Mouse (Mus musculus): ENCODE measurements around the gene Krt83. TPM values are rescaled to one million over a fixed set of nuclear protein-coding genes. Genes with fewer than 3 reads are reported as not detected.
A peak's percentile ranks its signal among the peaks of the same experiment; 100 is the strongest.

Krt83 gene
- polyA plus RNA-seq, 1 experiment from 2014 or later, result not detected

DNA sequence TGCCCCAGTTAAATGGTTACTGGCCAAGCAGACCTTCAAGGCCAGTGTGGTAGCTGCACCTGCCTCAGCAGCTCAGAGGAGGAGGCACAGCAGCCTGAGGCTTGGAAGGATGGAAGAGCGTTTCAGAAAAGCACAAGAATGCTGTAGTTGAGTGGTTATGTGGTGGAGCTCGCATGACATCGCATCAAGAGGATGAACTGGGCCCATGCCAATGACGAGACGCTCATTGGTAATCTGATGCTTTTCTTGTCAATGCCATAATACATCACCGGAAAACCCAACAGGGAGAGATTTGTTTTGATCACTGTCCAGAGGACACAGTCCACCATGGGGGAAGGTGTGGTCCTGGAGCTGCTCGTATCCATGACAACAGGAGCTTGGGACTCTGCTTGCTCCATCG, 4.0 kb upstream of the Krt83 start:
- Histone ChIP-seq H3K27me3 (no peaks in the 10 kb centered on the region), H3K36me3 (no peaks in the 10 kb centered on the region), H3K9ac (replicated peaks) (no peak overlapping the region), H3K27ac (no peak overlapping the region), H3K4me2 (replicated peaks) (no peak overlapping the region), H3K4me3 (replicated peaks) (no peak overlapping the region), H3K9me3 (no peaks in the 10 kb centered on the region), H3K4me1 (replicated peaks) (no peaks in the 10 kb centered on the region)
- no peak for ATAC-seq
- WGBS, result 92% methylated on average over 8 of the region's 8 CpGs

DNA sequence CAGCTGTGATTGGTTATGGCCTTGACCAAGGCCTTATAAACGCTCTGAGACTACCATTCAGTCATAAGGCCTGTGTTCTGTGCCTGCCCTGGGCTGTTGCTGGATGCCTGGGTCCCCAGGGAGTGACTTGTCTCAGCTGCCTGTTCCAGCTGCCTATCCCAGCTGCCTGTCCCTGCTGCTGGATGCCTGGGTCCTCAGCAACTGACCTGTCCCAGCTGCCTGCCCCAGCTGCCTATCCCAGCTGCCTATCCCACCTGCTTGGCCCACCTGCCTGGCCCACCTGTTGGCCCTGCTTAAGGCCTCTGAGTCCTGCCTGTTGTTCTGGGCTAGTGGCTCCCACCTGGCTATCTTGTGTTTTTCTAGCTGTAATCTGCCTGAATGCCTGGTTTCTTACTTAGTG, 2.9 kb upstream of the Krt83 start:
- Histone ChIP-seq H3K4me1 (replicated peaks) (no peaks in the 10 kb centered on the region), H3K27ac (no peak overlapping the region), H3K9ac (replicated peaks) (no peak overlapping the region), H3K4me3 (replicated peaks) (no peak overlapping the region), H3K27me3 (no peaks in the 10 kb centered on the region), H3K36me3 (no peaks in the 10 kb centered on the region), H3K9me3 (no peaks in the 10 kb centered on the region), H3K4me2 (replicated peaks) (no peak overlapping the region)
- no peak for ATAC-seq
- WGBS, result 69% methylated on average over 1 of the region's 1 CpGs

DNA sequence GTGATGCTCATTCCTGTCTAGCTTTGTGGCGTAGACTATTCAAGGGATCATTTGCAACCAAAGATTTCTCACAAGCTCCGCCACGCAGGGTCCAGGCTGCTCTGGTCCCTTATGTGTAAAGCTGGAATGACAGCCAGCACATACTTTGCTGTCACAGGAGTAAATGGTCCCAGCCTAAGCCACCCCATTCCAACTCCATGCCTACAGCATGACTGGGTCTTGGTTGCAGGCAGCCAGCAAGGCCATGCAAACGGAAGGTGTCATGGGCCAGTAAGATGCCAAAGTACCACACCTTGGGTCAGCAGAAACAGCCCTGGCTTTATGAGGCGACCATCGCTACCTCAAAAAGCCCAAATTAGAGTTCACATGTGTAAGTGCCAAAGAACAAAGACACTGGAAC, 2.4 kb upstream of the Krt83 start:
- H3K36me3 ChIP-seq, result no peaks in the 10 kb centered on the region
- no peaks in the 10 kb centered on the region for H3K4me1 ChIP-seq (replicated peaks)
- ATAC-seq, result no peak
- no peak overlapping the region for H3K9ac ChIP-seq (replicated peaks)
- no peak overlapping the region for H3K4me2 ChIP-seq (replicated peaks)
- no peak overlapping the region for H3K27ac ChIP-seq
- no peaks in the 10 kb centered on the region for H3K27me3 ChIP-seq
- WGBS, result 93% methylated on average over 6 of the region's 6 CpGs
- H3K9me3 ChIP-seq, result no peaks in the 10 kb centered on the region
- H3K4me3 ChIP-seq (replicated peaks), result no peak overlapping the region

DNA sequence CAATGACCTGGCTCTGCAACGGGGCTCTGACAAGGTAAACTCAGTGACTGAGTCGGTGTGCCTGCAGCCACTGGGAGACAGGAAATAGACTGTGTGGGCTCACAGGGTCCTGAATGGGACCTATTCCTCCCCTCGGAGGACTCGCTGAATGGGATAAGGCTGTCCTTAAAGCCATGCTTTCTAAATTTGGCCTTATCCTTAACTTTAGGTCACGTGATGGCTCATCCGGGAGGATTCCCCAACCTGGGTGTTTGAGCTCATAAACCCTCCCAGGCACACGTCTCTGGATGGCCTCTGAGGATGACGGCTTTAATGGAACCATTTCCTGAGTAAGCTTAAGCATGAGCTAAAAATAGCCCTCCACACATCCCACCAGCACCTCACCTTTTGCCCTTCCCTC, 1.4 kb upstream of the Krt83 start:
- H3K27me3 ChIP-seq, result no peaks in the 10 kb centered on the region
- ATAC-seq, result no peak
- no peak overlapping the region for H3K4me2 ChIP-seq (replicated peaks)
- H3K4me1 ChIP-seq (replicated peaks), result no peaks in the 10 kb centered on the region
- no peak overlapping the region for H3K27ac ChIP-seq
- no peaks in the 10 kb centered on the region for H3K9me3 ChIP-seq
- H3K36me3 ChIP-seq, result no peaks in the 10 kb centered on the region
- no peak overlapping the region for H3K9ac ChIP-seq (replicated peaks)
- no peak overlapping the region for H3K4me3 ChIP-seq (replicated peaks)
- whole genome bisulfite sequencing, result 87% methylated on average over 8 of the region's 8 CpGs

DNA sequence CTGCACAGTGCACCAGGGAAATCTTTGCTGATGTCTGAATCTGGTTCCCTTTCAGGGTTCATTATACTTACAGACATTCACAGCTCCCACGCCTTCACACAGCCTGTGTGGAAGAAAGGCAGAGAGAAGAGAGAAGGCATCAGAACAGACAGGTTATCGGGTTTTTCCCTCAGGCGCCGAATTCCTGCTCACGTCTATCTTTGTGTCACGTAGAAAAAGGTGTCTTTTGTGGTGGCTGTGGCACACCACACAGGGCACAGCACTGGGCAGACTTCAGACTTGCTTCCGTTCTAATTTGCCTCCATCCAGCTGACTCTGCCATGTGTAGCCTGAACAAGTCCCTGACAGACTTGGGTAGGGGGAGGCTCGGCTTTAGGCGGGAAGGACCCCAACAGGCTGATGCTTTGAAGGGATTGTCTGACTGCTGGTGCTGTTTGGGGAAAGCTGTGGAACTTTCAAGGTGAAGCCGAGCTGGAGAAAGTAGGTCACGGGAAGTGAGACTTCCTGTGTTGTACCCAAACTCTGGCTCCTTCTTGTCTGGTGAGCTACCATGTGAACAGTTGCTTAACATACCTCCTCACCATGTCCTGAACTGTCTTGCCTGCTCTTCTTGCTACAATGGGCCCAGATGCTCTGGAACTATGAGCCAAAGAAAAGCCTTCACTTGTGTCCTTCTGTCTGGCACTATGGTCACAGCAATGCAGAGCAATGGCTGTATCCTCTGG, 5.2 kb downstream of the Krt83 start:
- H3K27ac ChIP-seq, result no peak overlapping the region
- H3K27me3 ChIP-seq, result no peaks in the 10 kb centered on the region
- 85% methylated on average over 11 of the region's 11 CpGs for WGBS
- H3K4me2 ChIP-seq (replicated peaks), result no peak overlapping the region
- ATAC-seq, result no peak
- H3K4me1 ChIP-seq (replicated peaks), result no peaks in the 10 kb centered on the region
- H3K36me3 ChIP-seq, result no peaks in the 10 kb centered on the region
- no peaks in the 10 kb centered on the region for H3K9me3 ChIP-seq
- no peak overlapping the region for H3K4me3 ChIP-seq (replicated peaks)
- no peak overlapping the region for H3K9ac ChIP-seq (replicated peaks)

DNA sequence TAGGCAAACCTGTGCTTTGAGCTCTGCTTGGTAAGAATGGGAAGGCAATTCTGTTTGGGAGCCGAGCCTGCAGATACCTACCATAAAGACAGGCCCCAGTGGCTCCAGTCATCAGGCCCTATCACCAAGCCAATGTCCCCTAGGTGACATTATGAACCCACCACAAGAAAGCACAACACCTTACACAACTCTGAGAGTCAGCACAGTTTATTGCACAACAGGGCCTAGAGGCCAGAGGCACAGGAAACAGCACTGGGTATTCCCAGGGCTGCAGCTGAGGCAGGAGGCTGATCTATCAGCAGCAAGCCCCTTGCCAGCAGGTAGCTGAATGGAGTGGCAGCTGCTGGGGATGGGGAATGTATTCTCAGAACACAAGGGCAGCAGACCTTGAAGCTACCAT, 6.4 kb downstream of the Krt83 start:
- Histone ChIP-seq H3K4me2 (replicated peaks) (no peak overlapping the region), H3K9ac (replicated peaks) (no peak overlapping the region), H3K4me1 (replicated peaks) (no peaks in the 10 kb centered on the region), H3K4me3 (replicated peaks) (no peak overlapping the region), H3K9me3 (no peaks in the 10 kb centered on the region), H3K27ac (no peak overlapping the region), H3K27me3 (no peaks in the 10 kb centered on the region), H3K36me3 (no peaks in the 10 kb centered on the region)
- WGBS, result 83% methylated on average over 1 of the region's 1 CpGs
- no peak for ATAC-seq

DNA sequence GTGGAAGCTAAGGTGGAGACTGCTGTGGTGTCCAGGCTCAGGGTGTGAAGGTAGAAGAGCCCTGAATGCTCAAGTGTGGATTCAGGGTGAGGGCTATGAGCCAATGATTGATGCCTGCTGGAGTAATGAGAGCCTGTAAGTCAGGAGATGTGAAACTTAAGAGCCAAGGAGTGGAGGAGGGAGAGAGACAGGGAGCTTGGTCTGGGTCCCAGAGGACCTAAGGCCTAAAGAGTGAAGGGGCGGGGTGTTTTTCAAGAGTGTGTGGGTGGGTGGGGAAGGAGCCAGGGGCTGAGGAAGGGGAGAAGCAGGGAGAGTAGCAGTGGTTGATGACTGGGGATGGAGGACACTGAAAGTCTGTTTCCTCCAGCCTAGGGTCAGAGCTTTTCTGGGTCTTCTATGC, 7.7 kb downstream of the Krt83 start:
- WGBS, result 95% methylated on average over 1 of the region's 1 CpGs
- H3K9ac ChIP-seq (replicated peaks), result no peak overlapping the region
- no peak for ATAC-seq

DNA sequence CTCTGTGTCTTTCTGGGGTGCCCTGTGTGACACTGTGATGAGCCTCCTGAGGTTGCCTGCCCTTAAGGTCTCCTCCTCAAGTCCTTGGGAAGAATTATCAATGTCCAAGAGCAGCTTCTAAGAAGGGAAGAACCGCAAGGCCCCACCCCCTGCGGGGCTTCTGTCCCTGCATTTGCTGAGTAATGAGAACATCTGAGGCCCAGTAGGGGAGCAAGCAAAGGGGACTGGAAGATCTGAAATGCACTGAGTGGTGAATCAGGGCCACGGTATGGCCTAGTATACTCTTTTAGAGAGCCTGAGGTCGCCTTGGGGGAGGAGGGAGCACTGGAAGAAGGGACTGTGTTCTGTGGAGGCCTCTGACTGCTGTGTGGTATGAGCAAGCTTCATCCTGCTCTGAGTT, 9.3 kb downstream of the Krt83 start:
- 42% methylated on average over 4 of the region's 4 CpGs for WGBS
- no peak overlapping the region for H3K27ac ChIP-seq
- no peak overlapping the region for H3K4me3 ChIP-seq (replicated peaks)
- H3K9ac ChIP-seq (replicated peaks), result no peak overlapping the region
- no peaks in the 10 kb centered on the region for H3K36me3 ChIP-seq
- no peak for ATAC-seq
- no peak overlapping the region for H3K4me2 ChIP-seq (replicated peaks)
- H3K9me3 ChIP-seq, result no peaks in the 10 kb centered on the region
- peaks cover 11% of the 10 kb centered on the region for H3K4me1 ChIP-seq (replicated peaks)
- peaks cover 9% of the 10 kb centered on the region; the same call in 1 of the 2 replicates for H3K27me3 ChIP-seq

More for the DNA sequence above, 7.7 kb downstream of the Krt83 start:
- Histone ChIP-seq H3K27ac (no peak overlapping the region), H3K27me3 (0 out of 2 replicates have a peak, but pooled peaks cover under 1% of the 10 kb centered on the region), H3K4me3 (replicated peaks) (no peak overlapping the region), H3K4me2 (replicated peaks) (no peak overlapping the region), H3K9me3 (no peaks in the 10 kb centered on the region), H3K36me3 (no peaks in the 10 kb centered on the region), H3K4me1 (replicated peaks) (peaks cover 11% of the 10 kb centered on the region)

DNA sequence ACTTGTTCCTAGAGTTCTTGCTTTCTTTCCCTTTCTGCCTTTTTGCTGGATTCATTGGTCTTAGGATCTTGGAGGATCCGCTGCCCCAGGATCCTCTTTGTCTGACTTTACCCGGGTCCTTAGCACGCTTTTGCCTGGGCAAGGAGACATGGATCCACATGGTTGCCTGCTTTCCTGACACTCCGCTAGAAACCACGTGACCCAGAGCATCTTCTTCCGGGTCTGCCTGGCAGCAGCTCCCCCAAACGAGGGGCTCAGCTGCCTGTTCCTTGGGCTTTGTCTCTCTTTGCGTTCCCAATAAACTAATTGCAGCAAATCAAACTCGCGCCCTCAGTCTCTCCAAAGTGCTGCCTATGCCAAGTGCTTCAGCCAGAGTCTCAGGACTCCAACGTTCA, 11.6 kb downstream of the Krt83 start:
- peak overlapping the region; percentile 69 for H3K4me2 ChIP-seq (replicated peaks)
- no peak overlapping the region for H3K27ac ChIP-seq
- peak overlapping the region; percentile 38 for H3K4me3 ChIP-seq (replicated peaks)
- ATAC-seq, result peak; percentile 56; the same call in 1 of the 2 replicates
- H3K27me3 ChIP-seq, result peaks cover 13% of the 10 kb centered on the region; the same call in 1 of the 2 replicates
- no peaks in the 10 kb centered on the region for H3K9me3 ChIP-seq
- peaks cover 11% of the 10 kb centered on the region for H3K4me1 ChIP-seq (replicated peaks)
- 31% methylated on average over 11 of the region's 11 CpGs for WGBS
- H3K9ac ChIP-seq (replicated peaks), result no peak overlapping the region
- no peaks in the 10 kb centered on the region for H3K36me3 ChIP-seq

DNA sequence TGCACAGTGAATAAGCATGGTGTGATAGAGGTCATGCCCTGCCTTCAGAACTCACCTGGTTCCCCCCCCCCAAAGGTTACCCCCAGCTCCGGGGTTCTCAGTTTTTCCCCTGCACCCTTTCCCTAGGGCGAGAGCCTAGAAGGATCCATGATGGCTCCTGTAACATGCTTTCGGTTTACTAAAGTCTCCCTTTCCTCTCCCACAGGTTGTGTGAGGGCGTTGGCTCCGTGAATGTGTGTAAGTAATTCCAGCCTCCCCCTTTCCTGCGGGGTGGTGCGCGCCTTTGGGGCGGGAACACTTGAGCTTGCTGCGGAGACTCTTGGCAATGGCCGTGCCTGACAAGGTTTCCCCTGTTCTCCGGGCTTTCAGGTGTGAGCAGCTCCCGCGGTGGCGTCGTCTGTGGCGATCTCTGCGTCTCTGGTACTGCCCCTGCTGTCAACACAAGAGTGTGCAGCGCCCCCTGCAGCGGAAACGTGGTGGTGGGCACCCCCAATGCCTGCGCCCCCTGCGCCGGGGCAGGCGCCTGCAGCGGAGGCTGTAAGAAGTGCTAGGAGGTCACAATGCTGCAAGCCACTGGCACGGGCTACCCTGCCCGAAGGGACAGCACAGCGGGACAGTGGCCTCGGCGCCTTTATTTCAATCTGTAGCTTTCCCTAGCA, 12.2 kb downstream of the Krt83 start:
- H3K4me1 ChIP-seq (replicated peaks), result peaks cover 11% of the 10 kb centered on the region
- H3K4me2 ChIP-seq (replicated peaks), result peak overlapping the region; percentile 69
- H3K4me3 ChIP-seq (replicated peaks), result peak overlapping the region; percentile 38
- 8% methylated on average over 31 of the region's 31 CpGs for WGBS
- peak overlapping the region; percentile 52 for H3K9ac ChIP-seq (replicated peaks)
- no peak overlapping the region for H3K27ac ChIP-seq
- no peaks in the 10 kb centered on the region for H3K36me3 ChIP-seq
- H3K27me3 ChIP-seq, result peaks cover 13% of the 10 kb centered on the region; the same call in 1 of the 2 replicates
- no peaks in the 10 kb centered on the region for H3K9me3 ChIP-seq
- peak; percentile 60; the same call in 1 of the 2 replicates for ATAC-seq

DNA sequence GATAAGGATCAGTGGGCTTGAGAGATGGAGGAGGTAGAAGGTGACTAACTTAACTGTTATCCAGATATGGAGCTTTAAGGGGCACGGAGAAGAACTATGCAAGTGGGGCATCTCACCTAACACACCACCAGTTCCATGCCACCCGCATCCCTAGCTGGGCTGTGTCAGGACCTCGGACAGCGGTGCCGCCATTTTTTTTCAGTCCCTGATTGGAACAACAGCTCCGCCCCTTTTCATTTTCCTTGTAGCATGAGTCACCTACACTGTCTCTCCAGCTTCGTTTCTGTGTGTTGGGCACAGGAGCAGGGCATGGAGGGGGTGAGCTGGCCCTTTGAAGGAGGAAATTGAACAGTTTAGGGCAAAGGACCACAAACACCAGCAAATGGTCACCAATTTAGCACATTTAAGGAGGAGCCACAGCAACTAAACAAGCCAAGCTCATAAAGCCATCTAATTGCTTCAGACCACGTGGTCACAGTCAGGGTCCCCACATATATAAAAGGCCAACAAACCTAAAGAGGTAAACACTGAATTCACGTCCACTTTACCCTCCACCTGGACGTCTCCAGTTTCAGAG, 18.3 kb downstream of the Krt83 start, which contains the start of gene Krt86:
TSS of gene Krt86 (plus strand) at position 527 of the 577 bp plus-strand sequence.
- ATAC-seq, result no peak
- WGBS, result 43% methylated on average over 10 of the region's 10 CpGs
- no peak within 1 kb of the TSS for H3K4me3 ChIP-seq (replicated peaks)
- H3K36me3 ChIP-seq, result no peaks in the 10 kb centered on the region
- H3K27me3 ChIP-seq, result peaks cover 10% of the 10 kb centered on the region; the same call in 1 of the 2 replicates
- H3K4me1 ChIP-seq (replicated peaks), result no peaks in the 10 kb centered on the region
- H3K9me3 ChIP-seq, result no peaks in the 10 kb centered on the region
- H3K9ac ChIP-seq (replicated peaks), result no peak within 1 kb of the TSS
- H3K4me2 ChIP-seq (replicated peaks), result no peak within 1 kb of the TSS
- H3K27ac ChIP-seq, result no peak within 1 kb of the TSS

DNA sequence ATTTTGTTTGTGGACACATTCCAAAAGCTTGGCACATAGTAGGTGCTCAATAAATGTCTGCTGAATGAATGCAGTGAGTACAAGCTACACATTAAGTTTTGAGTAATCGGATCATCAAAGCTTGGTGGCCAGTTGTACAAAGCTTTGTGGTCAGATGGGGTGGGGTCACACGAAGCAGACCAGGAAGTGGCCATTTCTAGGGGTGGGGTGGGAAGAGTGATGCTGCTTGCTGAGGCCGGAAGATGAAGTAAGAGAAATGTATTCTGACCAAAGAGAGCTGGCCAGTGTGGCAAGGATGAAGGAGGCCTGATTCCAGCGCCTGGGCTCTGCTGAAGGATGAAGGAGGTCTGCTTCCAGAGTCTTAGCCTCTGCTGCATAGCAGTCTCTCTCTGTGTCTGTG, 22.2 kb downstream of the Krt83 start:
- 95% methylated on average over 4 of the region's 4 CpGs for WGBS
- no peak overlapping the region for H3K4me3 ChIP-seq (replicated peaks)
- ATAC-seq, result no peak
- H3K27me3 ChIP-seq, result no peaks in the 10 kb centered on the region
- H3K4me1 ChIP-seq (replicated peaks), result no peaks in the 10 kb centered on the region
- H3K9ac ChIP-seq (replicated peaks), result no peak overlapping the region
- H3K4me2 ChIP-seq (replicated peaks), result no peak overlapping the region
- H3K27ac ChIP-seq, result no peak overlapping the region
- no peaks in the 10 kb centered on the region for H3K36me3 ChIP-seq
- no peaks in the 10 kb centered on the region for H3K9me3 ChIP-seq

Data from midbrain, embryonic 13.5 days (tissue).